Mouse (Mus musculus) duodenum, adult 2 months (tissue): Measurements from ENCODE around the gene Olfr873. TPM values are rescaled to one million over a fixed set of nuclear protein-coding genes. Genes with fewer than 3 reads are reported as not detected.

Experiments
- polyA plus RNA-seq: library from polyadenylated mRNA; depleted of rRNA; stranded (reverse); fragments of >200 nt; gene quantifications from 2 replicates; pipeline ENCODE4 v1.2.3, GENCODE M21; 2012; ENCODE audit warnings: low replicate concordance; rRNA removed

The Olfr873 gene
- not detected in 2 replicates for polyA plus RNA-seq

DNA sequence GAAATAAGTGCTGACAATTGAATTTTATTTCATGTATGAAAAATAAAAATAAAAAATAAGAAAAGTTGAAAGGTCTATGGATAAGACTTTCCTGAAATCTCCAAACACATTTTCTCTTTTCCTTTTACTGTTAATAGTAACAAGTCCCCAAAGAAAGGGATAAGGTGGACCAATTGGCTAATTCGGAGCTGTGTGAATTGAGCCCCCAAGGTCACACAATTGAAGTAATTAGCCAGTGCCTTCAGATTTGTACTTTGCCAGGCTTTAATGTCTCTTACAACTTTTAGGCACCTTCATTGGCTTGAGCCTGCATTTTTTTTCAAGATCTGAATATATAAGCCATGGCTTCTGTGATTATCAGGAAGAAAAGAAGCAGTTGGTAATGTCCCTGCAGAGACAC, at the start of gene Olfr873:
TSS of gene Olfr873 (plus strand) at position 301 of the 400 bp plus-strand sequence.

GRCm38 (mm10) chr9:20282051-20282450, 16.3 kb upstream of the Olfr873 start, which contains the start of gene Olfr39:
Olfr39 (plus strand) TSS chr9:20282351.

DNA sequence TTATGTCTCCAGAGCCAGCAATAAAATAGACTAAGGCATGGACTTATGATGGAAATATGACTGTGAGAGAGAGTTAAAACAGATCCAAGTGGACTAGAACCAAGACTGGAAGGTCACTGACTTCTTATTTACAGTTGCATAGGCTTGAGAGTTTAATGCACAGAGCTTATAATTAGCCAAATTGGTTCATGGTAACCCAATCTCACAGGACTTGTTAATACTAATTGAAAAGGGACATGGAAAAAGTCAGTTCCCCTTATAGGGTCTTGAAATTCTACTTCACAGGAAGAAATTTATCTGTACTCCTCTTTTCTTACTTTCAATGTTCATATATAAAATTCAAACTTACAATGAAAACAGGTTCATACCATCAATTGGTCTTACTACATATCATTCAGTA, 37.7 kb downstream of the Olfr873 start, which contains the start of gene Olfr18:
TSS of gene Olfr18 (minus strand) at position 101 of the 400 bp plus-strand sequence.

Other genes starting within 250 kb of the Olfr873 start
- not detected in 2 replicates for gene Olfr867, start 241.0 kb upstream of the Olfr873 start, polyA plus RNA-seq
- gene Olfr868, start 199.9 kb upstream of the Olfr873 start, polyA plus RNA-seq: not detected in 2 replicates
- not detected in 2 replicates for gene Olfr869, start 169.5 kb upstream of the Olfr873 start, polyA plus RNA-seq
- gene Olfr870, start 124.5 kb upstream of the Olfr873 start, polyA plus RNA-seq: not detected in 2 replicates
- not detected in 2 replicates for gene Olfr871, start 86.3 kb upstream of the Olfr873 start, polyA plus RNA-seq
- gene Olfr872, start 61.4 kb upstream of the Olfr873 start, polyA plus RNA-seq: not detected in 2 replicates
- not detected in 2 replicates for gene Olfr39, start 16.2 kb upstream of the Olfr873 start, polyA plus RNA-seq
- gene Olfr18, start 37.6 kb downstream of the Olfr873 start, polyA plus RNA-seq: not detected in 2 replicates
- 0.41 and 0.68 TPM in 2 replicates for gene Zfp560, start 86.6 kb downstream of the Olfr873 start, polyA plus RNA-seq
- 0.11 and 0.27 TPM in 2 replicates for gene Zfp26, start 161.6 kb downstream of the Olfr873 start, polyA plus RNA-seq
- 0.44 and 1.2 TPM in 2 replicates for gene Zfp426, start 194.2 kb downstream of the Olfr873 start, polyA plus RNA-seq
- 0.19 and 0.79 TPM in 2 replicates for gene Zfp266, start 222.9 kb downstream of the Olfr873 start, polyA plus RNA-seq